Mouse (Mus musculus) olfactory bulb, adult 2 months (tissue): ENCODE measurements around the gene Stk25.

ENCODE experiments used
- CTCF ChIP-seq: fragments of 200-500 bp; IDR thresholded peaks from 2 replicates; pipeline ENCODE4 v1.5.1; 2012; ENCODE audit warnings: low read depth, mild to moderate bottlenecking, low read length, moderate library complexity; ENCODE audit not compliant: insufficient read depth
- POLR2A ChIP-seq: fragments of 200-500 bp; IDR thresholded peaks from 2 replicates; pipeline ENCODE4 v1.6.1; 2012; ENCODE audit warnings: mild to moderate bottlenecking, low read depth, low read length, moderate library complexity; ENCODE audit not compliant: insufficient read depth

- no peak for TF ChIP-seq CTCF
- no peak for TF ChIP-seq POLR2A
These were observed 70.1 kb downstream of the Stk25 start for GRCm38 (mm10) chr1:93588346-93588745.
